Mouse (Mus musculus) MEL-GATA-1-ER (cell line): Measurements from ENCODE around the gene Mab21l3.

ENCODE experiments used
- DNase-seq: peaks from one replicate; pipeline ENCODE4 v3.0.0-alpha.2; 2012; ENCODE audit warnings: low read depth; ENCODE audit errors: extremely low read depth

The Mab21l3 gene

GRCm38 (mm10) chr3:101848816-101849215 is at the start of gene Mab21l3:
Gene Mab21l3 (minus strand): TSS chr3:101848959.
- DNase-seq = no peak

- no peak for DNase-seq
Observed at GRCm38 (mm10) chr3:101897377-101897974, 48.7 kb upstream of the Mab21l3 start.

GRCm38 (mm10) chr3:101896893-101897292 is 48.1 kb upstream of the Mab21l3 start:
- DNase-seq = peak; percentile 68

- DNase-seq = no peak
Observed at GRCm38 (mm10) chr3:101895376-101895910, 46.7 kb upstream of the Mab21l3 start.

GRCm38 (mm10) chr3:101885591-101885990 is 36.8 kb upstream of the Mab21l3 start:
- DNase-seq = no peak

GRCm38 (mm10) chr3:101885041-101885440 is 36.3 kb upstream of the Mab21l3 start:
- no peak for DNase-seq

GRCm38 (mm10) chr3:101883902-101884301 is 35.1 kb upstream of the Mab21l3 start:
- DNase-seq = no peak

- no peak for DNase-seq
Observed at GRCm38 (mm10) chr3:101881721-101882120, 33.0 kb upstream of the Mab21l3 start.

GRCm38 (mm10) chr3:101880818-101881217 is 32.1 kb upstream of the Mab21l3 start:
- no peak for DNase-seq

GRCm38 (mm10) chr3:101878136-101878535 is 29.4 kb upstream of the Mab21l3 start:
- DNase-seq = no peak

GRCm38 (mm10) chr3:101876459-101877285 is 27.9 kb upstream of the Mab21l3 start:
- no peak for DNase-seq

- DNase-seq = no peak
Observed at GRCm38 (mm10) chr3:101875258-101875920, 26.6 kb upstream of the Mab21l3 start.

GRCm38 (mm10) chr3:101873061-101873675 is 24.4 kb upstream of the Mab21l3 start:
- DNase-seq = no peak

GRCm38 (mm10) chr3:101871951-101872350 is 23.2 kb upstream of the Mab21l3 start:
- DNase-seq = no peak

- DNase-seq = no peak
Observed at GRCm38 (mm10) chr3:101867001-101867421, 18.3 kb upstream of the Mab21l3 start.

GRCm38 (mm10) chr3:101861856-101862255 is 13.1 kb upstream of the Mab21l3 start:
- DNase-seq = no peak

GRCm38 (mm10) chr3:101860151-101860550 is 11.4 kb upstream of the Mab21l3 start:
- DNase-seq = no peak

- DNase-seq = no peak
Observed at GRCm38 (mm10) chr3:101859740-101860139, 11.0 kb upstream of the Mab21l3 start.

- no peak for DNase-seq
Observed at GRCm38 (mm10) chr3:101854075-101854474, 5.3 kb upstream of the Mab21l3 start.

- DNase-seq = no peak
Observed at GRCm38 (mm10) chr3:101851363-101851762, 2.6 kb upstream of the Mab21l3 start.

GRCm38 (mm10) chr3:101846096-101846495 is 2.7 kb downstream of the Mab21l3 start:
- no peak for DNase-seq
